Mouse (Mus musculus) liver, adult 2 months (tissue): ENCODE data around the gene 1810055G02Rik. TPM values are rescaled to one million over a fixed set of nuclear protein-coding genes. Genes with fewer than 3 reads are reported as not detected.

Experiments used
- DNase-seq: peaks from one replicate; pipeline ENCODE4 v3.0.0-alpha.2; 2011; ENCODE audit warnings: low read depth, low spot score; ENCODE audit errors: extremely low read depth
- H3K27ac ChIP-seq: fragments of 200-500 bp; replicated peaks from 2 replicates; pipeline ENCODE4 v1.5.1; 2012; ENCODE audit warnings: low read depth, mild to moderate bottlenecking, control low read depth, inconsistent platforms, low read length; ENCODE audit not compliant: insufficient read depth
- H3K27me3 ChIP-seq: fragments of 200-500 bp; 2 replicates; pipeline ENCODE4 v1.6.1; 2012; ENCODE audit warnings: mild to moderate bottlenecking, moderate library complexity, low read length, inconsistent platforms; ENCODE audit not compliant: control insufficient read depth, insufficient read depth
- H3K36me3 ChIP-seq: fragments of 200-500 bp; 2 replicates; pipeline ENCODE4 v1.6.1; 2012; ENCODE audit warnings: low read length, inconsistent platforms; ENCODE audit not compliant: control insufficient read depth, insufficient read depth
- H3K4me1 ChIP-seq: fragments of 200-500 bp; 2 replicates; pipeline ENCODE4 v1.6.1; 2011; ENCODE audit warnings: low read length; ENCODE audit not compliant: control insufficient read depth, insufficient read depth
- H3K4me3 ChIP-seq: fragments of 200-500 bp; 2 replicates; pipeline ENCODE4 v1.5.1; 2011; ENCODE audit warnings: low read depth, mild to moderate bottlenecking, control low read depth, low read length, moderate library complexity; ENCODE audit not compliant: insufficient read depth
- H3K79me2 ChIP-seq: fragments of 200-500 bp; 2 replicates; pipeline ENCODE4 v1.6.1; 2012; ENCODE audit warnings: inconsistent platforms, mild to moderate bottlenecking, low read length, moderate library complexity; ENCODE audit not compliant: control insufficient read depth, insufficient read depth
- H3K9ac ChIP-seq: fragments of 200-500 bp; 2 replicates; pipeline ENCODE4 v1.6.1; 2012; ENCODE audit warnings: low read depth, mild to moderate bottlenecking, control low read depth, inconsistent platforms, low read length
- CTCF ChIP-seq: fragments of 200-500 bp; IDR thresholded peaks from 2 replicates; pipeline ENCODE4 v1.5.1; 2011; ENCODE audit warnings: low read depth, low read length, control low read depth
- POLR2A ChIP-seq: fragments of 200-500 bp; IDR thresholded peaks from 2 replicates; pipeline ENCODE4 v1.6.1; 2011; ENCODE audit warnings: low read length, control low read depth; ENCODE audit not compliant: insufficient read depth; ENCODE audit errors: extremely low read depth
- WGBS: fragments of 180-500 bp; shearing (Covaris S2); methylation state at CpG from one replicate; pipeline ENCODE4 v1.1.7; 2018; 5-methylcytosine and 5-hydroxymethylcytosine counted together
- polyA plus RNA-seq: library from polyadenylated mRNA; depleted of rRNA; stranded (reverse); fragments of >200 nt; gene quantifications from 2 replicates; pipeline ENCODE4 v1.2.3, GENCODE M21; 2012
- total RNA-seq: library from RNA; depleted of rRNA; stranded (reverse); fragments of >200 nt; gene quantifications from 2 replicates; pipeline ENCODE4 v1.2.3, GENCODE M21; 2014

Gene 1810055G02Rik
- total and polyA plus RNA-seq, 2 experiments: 18.4 to 20.1 TPM

DNA sequence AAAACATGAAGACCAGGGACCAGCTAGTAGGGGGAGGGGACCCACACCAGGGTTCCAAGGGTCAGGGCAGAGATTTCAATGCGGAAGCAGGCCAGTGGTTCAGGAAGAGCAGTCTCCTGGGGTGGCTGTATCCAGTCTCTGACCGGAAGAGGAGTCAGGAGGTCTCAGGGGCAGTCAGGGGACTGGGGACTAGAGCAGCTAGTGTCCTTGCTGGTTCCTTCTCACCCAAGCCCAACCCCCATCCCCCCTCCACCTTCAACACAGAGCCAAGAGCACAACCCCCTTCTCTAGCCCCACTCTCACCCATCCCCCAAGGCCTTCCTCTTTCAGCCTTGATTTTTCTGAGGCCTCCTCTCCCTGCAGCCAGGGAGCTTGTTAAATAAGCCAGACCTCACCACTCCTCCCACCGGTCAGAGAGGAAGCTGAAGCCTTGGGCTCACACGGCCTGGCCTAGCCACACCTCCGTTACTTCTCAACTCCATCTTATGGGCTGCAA is 20.4 kb upstream of the 1810055G02Rik start:
- 22% methylated on average over 5 of the region's 5 CpGs for WGBS
- peak; percentile 69 for DNase-seq
- Histone ChIP-seq H3K4me3 (no peak overlapping the region), H3K79me2 (peaks cover 23% of the 10 kb centered on the region; the same call in 1 of the 2 replicates), H3K9ac (no peak overlapping the region), H3K27ac (peak overlapping the region; percentile 3; the same call in 1 of the 2 replicates), H3K4me1 (peaks cover 31% of the 10 kb centered on the region), H3K36me3 (no peaks in the 10 kb centered on the region), H3K27me3 (no peaks in the 10 kb centered on the region)
- TF ChIP-seq POLR2A (no peak), CTCF (no peak)

DNA sequence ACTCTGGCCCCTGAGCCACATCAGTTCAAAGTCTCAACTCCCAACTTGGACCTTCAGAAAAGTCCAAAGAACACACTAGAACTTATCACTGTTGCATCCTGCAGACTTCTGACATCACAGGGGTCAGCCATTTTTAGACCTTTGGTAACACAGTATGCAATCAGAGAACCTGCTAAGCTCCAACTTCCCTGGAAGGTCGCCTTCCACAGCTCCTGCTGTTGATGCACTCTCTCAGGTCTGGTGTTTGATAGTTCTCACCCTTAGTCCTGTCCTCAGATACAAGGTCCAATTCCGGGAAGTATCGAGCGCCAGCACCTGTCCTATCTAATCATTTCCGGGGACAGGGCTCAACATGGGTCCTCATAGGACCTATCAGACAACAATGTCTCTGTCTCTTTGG is 16.8 kb upstream of the 1810055G02Rik start:
- 35% methylated on average over 5 of the region's 5 CpGs for WGBS
- peak; percentile 76 for DNase-seq
- H3K4me3 ChIP-seq: no peak overlapping the region
- H3K9ac ChIP-seq: no peak overlapping the region
- H3K27ac ChIP-seq: no peak overlapping the region
- no peaks in the 10 kb centered on the region for H3K36me3 ChIP-seq
- TF ChIP-seq POLR2A (no peak), CTCF (no peak)
- H3K4me1 ChIP-seq: peaks cover 33% of the 10 kb centered on the region
- no peaks in the 10 kb centered on the region for H3K79me2 ChIP-seq
- no peaks in the 10 kb centered on the region for H3K27me3 ChIP-seq

DNA sequence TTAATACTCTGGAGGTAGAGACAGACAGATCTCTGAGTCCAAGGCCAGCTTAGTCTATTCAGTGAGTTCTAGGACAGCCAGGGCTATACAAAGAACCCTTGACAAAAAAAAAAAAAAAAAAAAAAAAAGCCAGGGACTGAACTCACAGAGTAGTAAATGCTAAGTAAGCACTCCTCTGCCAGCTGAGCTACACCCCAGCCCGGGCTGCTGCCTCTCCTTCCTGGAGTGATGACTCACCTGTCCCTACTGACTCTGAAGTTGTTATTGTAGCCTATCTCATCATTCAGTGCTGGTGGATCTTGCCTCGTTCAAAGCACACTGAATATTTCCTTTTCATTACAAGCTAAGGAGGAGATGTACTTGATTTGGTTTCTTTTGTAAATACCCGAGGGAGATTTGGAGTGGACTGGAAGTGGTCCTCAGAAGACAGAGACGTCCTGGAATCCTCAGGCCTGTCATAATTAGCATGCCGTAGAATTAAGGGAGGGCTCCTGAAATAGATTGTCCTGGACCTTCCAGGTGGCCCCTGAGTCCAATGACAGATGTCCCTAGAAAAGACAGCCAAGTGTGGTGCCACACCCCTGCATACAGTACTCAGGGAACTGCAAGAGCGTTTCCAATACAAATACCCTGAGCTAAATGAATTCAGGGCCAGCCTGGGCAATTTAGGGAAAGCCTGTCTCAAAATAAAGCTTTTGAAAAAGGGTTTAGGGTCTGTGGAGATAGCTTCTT is 15.5 kb upstream of the 1810055G02Rik start:
- H3K79me2 ChIP-seq: no peaks in the 10 kb centered on the region
- 75% methylated on average over 6 of the region's 6 CpGs for WGBS
- no peaks in the 10 kb centered on the region for H3K27me3 ChIP-seq
- no peak overlapping the region for H3K4me3 ChIP-seq
- DNase-seq: no peak
- no peak for TF ChIP-seq CTCF
- TF ChIP-seq POLR2A: no peak
- no peak overlapping the region for H3K27ac ChIP-seq
- no peaks in the 10 kb centered on the region for H3K36me3 ChIP-seq
- H3K9ac ChIP-seq: no peak overlapping the region
- H3K4me1 ChIP-seq: peaks cover 23% of the 10 kb centered on the region

DNA sequence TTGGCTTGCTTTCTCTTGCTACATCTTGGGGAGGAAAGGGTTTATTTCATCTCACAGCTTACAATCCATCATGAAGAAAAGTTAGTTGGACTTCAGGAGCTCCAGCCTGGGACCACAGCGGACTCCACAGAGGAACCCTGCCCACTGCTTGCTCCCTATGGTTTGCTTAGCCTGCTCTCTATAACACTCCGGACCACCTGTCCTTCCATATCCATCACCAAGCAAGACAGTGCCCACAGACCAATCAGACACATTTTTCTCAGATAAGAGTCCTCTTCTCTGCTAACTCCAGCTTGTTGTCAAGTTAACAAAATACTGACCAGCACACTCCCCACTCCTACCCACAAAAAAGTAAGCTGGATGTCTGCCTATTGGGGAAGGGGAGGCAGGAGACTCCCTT is 13.6 kb upstream of the 1810055G02Rik start:
- Histone ChIP-seq H3K4me3 (no peak overlapping the region), H3K27ac (peak overlapping the region; percentile 85), H3K79me2 (no peaks in the 10 kb centered on the region), H3K27me3 (no peaks in the 10 kb centered on the region), H3K9ac (no peak overlapping the region), H3K36me3 (no peaks in the 10 kb centered on the region), H3K4me1 (peaks cover 26% of the 10 kb centered on the region)
- no peak for DNase-seq
- 92% methylated on average over 2 of the region's 2 CpGs for WGBS
- TF ChIP-seq CTCF: no peak
- no peak for TF ChIP-seq POLR2A

DNA sequence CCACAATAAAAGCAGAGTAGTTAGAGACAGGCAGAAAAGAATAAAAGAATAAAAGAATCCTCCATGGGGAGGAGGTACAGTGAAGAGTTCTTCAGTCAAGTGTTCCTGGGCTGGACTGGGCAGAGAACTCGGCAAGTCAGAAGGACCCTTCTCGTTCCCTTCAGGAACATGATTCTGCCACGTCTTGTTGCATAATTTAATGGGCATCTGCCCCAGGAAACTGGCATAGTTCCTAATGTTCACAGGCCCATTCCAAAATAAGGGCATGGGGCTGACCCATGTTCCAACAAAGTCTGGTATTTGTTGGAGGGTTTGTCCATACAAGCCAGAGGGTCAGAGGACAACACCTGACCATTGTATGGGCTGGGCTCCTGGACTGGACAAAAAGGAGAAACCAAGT is 13.1 kb upstream of the 1810055G02Rik start:
- Histone ChIP-seq H3K4me1 (peaks cover 26% of the 10 kb centered on the region), H3K27ac (peak overlapping the region; percentile 85), H3K27me3 (no peaks in the 10 kb centered on the region), H3K36me3 (no peaks in the 10 kb centered on the region), H3K9ac (no peak overlapping the region), H3K79me2 (no peaks in the 10 kb centered on the region), H3K4me3 (no peak overlapping the region)
- TF ChIP-seq POLR2A (no peak), CTCF (no peak)
- WGBS: 20% methylated on average over 3 of the region's 3 CpGs
- peak; percentile 94 for DNase-seq

DNA sequence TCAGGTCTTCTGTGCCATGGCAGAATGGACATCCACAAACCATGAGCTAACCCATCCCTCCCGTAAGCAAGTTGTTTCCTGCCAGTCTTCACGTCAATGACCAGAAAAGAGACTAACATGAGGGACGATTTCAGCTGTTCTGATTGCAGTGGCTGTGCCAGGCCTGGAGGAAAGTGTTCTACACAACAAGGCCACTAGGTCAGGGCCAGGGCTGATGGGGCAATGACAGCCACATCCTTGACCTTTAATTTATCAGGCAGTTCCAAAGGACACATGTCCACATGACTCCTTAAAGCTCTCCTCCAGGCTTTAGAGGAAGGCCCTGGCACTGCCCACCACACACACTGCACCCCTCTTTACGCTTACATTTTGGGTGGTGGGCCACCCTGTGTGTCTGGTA is 12.6 kb upstream of the 1810055G02Rik start:
- Histone ChIP-seq H3K27me3 (no peaks in the 10 kb centered on the region), H3K4me3 (no peak overlapping the region), H3K27ac (peak overlapping the region; percentile 85), H3K79me2 (no peaks in the 10 kb centered on the region), H3K36me3 (no peaks in the 10 kb centered on the region), H3K9ac (no peak overlapping the region), H3K4me1 (peaks cover 26% of the 10 kb centered on the region)
- DNase-seq: peak; percentile 94
- TF ChIP-seq POLR2A (no peak), CTCF (no peak)
- 32% methylated on average over 4 of the region's 4 CpGs for WGBS
